15 mouse cellular contexts compared by ENCODE assay signal in genomic region chr14:56559134-56559533, GRCm38 (mm10).
"Had no signal": no experiment of that assay in that cellular context is flagged by ENCODE, and none has a peak within 500 bp of the region (broad histone marks: within the 10 kb centered on the region; RNA-seq: fewer than 3 reads in every experiment).

No protein-coding gene starts in this region.

- H3K4me2 ChIP-seq: neural tube, embryonic 13.5 days; neural tube, embryonic 15.5 days; stomach, embryonic 15.5 days had no signal

- DNase-seq: retina, postnatal 1 day; right cerebral cortex, adult 18-20 months; right cerebral cortex, postnatal 14 days; right cerebral cortex, postnatal 25 days; right cerebral cortex, postnatal 4 days; spleen, adult 18-20 months; thymus, adult 18-20 months; thymus, adult 2 months; thymus, postnatal 14 days; thymus, postnatal 25 days; thymus, postnatal 36 days; thymus, postnatal 4 days had no signal

- H3K4me3 ChIP-seq: neural tube, embryonic 13.5 days; neural tube, embryonic 15.5 days; stomach, embryonic 15.5 days had no signal

- H3K27me3 ChIP-seq: neural tube, embryonic 13.5 days; neural tube, embryonic 15.5 days; stomach, embryonic 15.5 days had no signal
